Mouse (Mus musculus) brain, adult 2 months (tissue): Measurements from ENCODE around the gene Dynlt1c.
"Not testable (repeated sequence)": the region's sequence is repeated elsewhere in the genome, so short reads cannot be mapped to it uniquely, and the experiment has no call there.

ENCODE experiments used
- DNase-seq: peaks from one replicate; pipeline ENCODE4 v3.0.0; 2011; ENCODE audit warnings: low read depth, low spot score

Dynlt1c gene

GRCm38 (mm10) chr17:6655087-6655511, 53.6 kb downstream of the Dynlt1c start:
- DNase-seq: peak; percentile 90

GRCm38 (mm10) chr17:6655567-6656281, 54.3 kb downstream of the Dynlt1c start, which contains the start of gene Dynlt1f:
Gene Dynlt1f (minus strand): TSS chr17:6655900.
- peak; percentile 15 for DNase-seq

GRCm38 (mm10) chr17:6656471-6656870, 55.0 kb downstream of the Dynlt1c start:
- not testable (repeated sequence) for DNase-seq

GRCm38 (mm10) chr17:6658801-6659200, 57.3 kb downstream of the Dynlt1c start, which contains the start of gene Sytl3:
Gene Sytl3 (plus strand): TSS chr17:6659093.
- not testable (repeated sequence) for DNase-seq
